Mouse (Mus musculus) right cerebral cortex, postnatal 36 days (tissue): ENCODE measurements around the gene Asic3.
"Not testable (repeated sequence)": the region's sequence is repeated elsewhere in the genome, so short reads cannot be mapped to it uniquely, and the experiment has no call there.

Experiments
- DNase-seq, 2 experiments: peaks; one replicate each; pipeline ENCODE4 v3.0.0; 2022; ENCODE audit warnings: low spot score in 2 of 2, mixed read lengths in 1 of 2

Gene Asic3

GRCm38 (mm10) chr5:24388246-24388915, 24.8 kb upstream of the Asic3 start:
- DNase-seq, result no peak

GRCm38 (mm10) chr5:24389011-24389657, 24.1 kb upstream of the Asic3 start:
- DNase-seq, result no peak

- no peak for DNase-seq
These were observed 23.6 kb upstream of the Asic3 start for GRCm38 (mm10) chr5:24389658-24390020.

GRCm38 (mm10) chr5:24391864-24392263, 21.3 kb upstream of the Asic3 start, which contains the start of gene Atg9b:
Atg9b (minus strand) TSS chr5:24392143.
- DNase-seq, result no peak

GRCm38 (mm10) chr5:24392724-24393123, 20.5 kb upstream of the Asic3 start:
- DNase-seq, result no peak

- peak; percentile 71 to 78 for DNase-seq
These were observed 19.7 kb upstream of the Asic3 start, which contains the start of gene Abcb8 for GRCm38 (mm10) chr5:24393392-24393997. Abcb8 (plus strand) TSS chr5:24393663.

- peak; percentile 92 to 95 for DNase-seq
These were observed 18.9 kb upstream of the Asic3 start for GRCm38 (mm10) chr5:24394165-24394894.

- DNase-seq, result not testable (repeated sequence)
These were observed 16.9 kb upstream of the Asic3 start for GRCm38 (mm10) chr5:24396254-24396653.

- no peak for DNase-seq
These were observed 13.5 kb upstream of the Asic3 start for GRCm38 (mm10) chr5:24399686-24400085.

- DNase-seq, result no peak
These were observed 12.8 kb upstream of the Asic3 start for GRCm38 (mm10) chr5:24400362-24400761.

- no peak for DNase-seq
These were observed 12.1 kb upstream of the Asic3 start for GRCm38 (mm10) chr5:24400911-24401605.

GRCm38 (mm10) chr5:24401969-24402368, 11.2 kb upstream of the Asic3 start:
- no peak for DNase-seq

GRCm38 (mm10) chr5:24404594-24405360, 8.4 kb upstream of the Asic3 start:
- no peak for DNase-seq

GRCm38 (mm10) chr5:24405389-24405876, 7.8 kb upstream of the Asic3 start:
- no peak for DNase-seq

- DNase-seq, result no peak
These were observed 4.5 kb upstream of the Asic3 start for GRCm38 (mm10) chr5:24408651-24409050.

- no peak for DNase-seq
These were observed 3.7 kb upstream of the Asic3 start for GRCm38 (mm10) chr5:24409466-24409865.

- no peak for DNase-seq
These were observed 1.1 kb upstream of the Asic3 start for GRCm38 (mm10) chr5:24412063-24412462.

- DNase-seq, result no peak
These were observed 746 bp downstream of the Asic3 start for GRCm38 (mm10) chr5:24413938-24414337.

GRCm38 (mm10) chr5:24416222-24416736, 3.1 kb downstream of the Asic3 start:
- peak in 1 of 2 experiments; percentile 56 for DNase-seq

- DNase-seq, result no peak
These were observed 4.4 kb downstream of the Asic3 start for GRCm38 (mm10) chr5:24417587-24417986.
